Mouse (Mus musculus): ENCODE measurements around the gene Wbp2. TPM values are rescaled to one million over a fixed set of nuclear protein-coding genes. Genes with fewer than 3 reads are reported as not detected.

Gene Wbp2
- 339 TPM in 1 of 2 replicates, not detected in the other for polyA plus RNA-seq (2012; ENCODE audit: insufficient read depth, insufficient read length, low replicate concordance, missing spikeins)

GRCm38 (mm10) chr11:116086258-116087193 is at the start of gene Wbp2:
Gene Wbp2, minus strand, starts transcription at chr11:116086995.
- TF ChIP-seq CTCF (IDR thresholded peaks at IDR 0.05; ENCODE audit: insufficient read depth, low read depth, low read length) (no peak), POLR2A (IDR thresholded peaks at IDR 0.05; ENCODE audit: insufficient read depth, low read depth, low read length) (peak; percentile 78)
- peaks cover 8% of the 10 kb centered on the region for H3K4me1 ChIP-seq (ENCODE audit: control insufficient read depth, insufficient read depth, low read length)
- WGBS, result 2% methylated on average over 41 of the region's 43 CpGs
- H3K4me3 ChIP-seq (ENCODE audit: insufficient read depth, low read depth, low read length), result peak within 1 kb of the TSS; percentile 83
- H3K27ac ChIP-seq (ENCODE audit: insufficient read depth, low read depth, low read length), result peak within 1 kb of the TSS; percentile 87

GRCm38 (mm10) chr11:116134171-116134570 is 47.4 kb upstream of the Wbp2 start:
- Histone ChIP-seq H3K27ac (ENCODE audit: insufficient read depth, low read depth, low read length) (no peak overlapping the region), H3K4me1 (ENCODE audit: control insufficient read depth, insufficient read depth, low read length) (peaks cover 17% of the 10 kb centered on the region), H3K4me3 (ENCODE audit: insufficient read depth, low read depth, low read length) (no peak overlapping the region)
- TF ChIP-seq POLR2A (IDR thresholded peaks at IDR 0.05; ENCODE audit: insufficient read depth, low read depth, low read length) (no peak), CTCF (IDR thresholded peaks at IDR 0.05; ENCODE audit: insufficient read depth, low read depth, low read length) (no peak)
- WGBS, result 90% methylated on average over 10 of the region's 10 CpGs

GRCm38 (mm10) chr11:116133497-116133896 is 46.7 kb upstream of the Wbp2 start:
- TF ChIP-seq POLR2A (IDR thresholded peaks at IDR 0.05; ENCODE audit: insufficient read depth, low read depth, low read length), result no peak
- no peak for TF ChIP-seq CTCF (IDR thresholded peaks at IDR 0.05; ENCODE audit: insufficient read depth, low read depth, low read length)
- peaks cover 18% of the 10 kb centered on the region for H3K4me1 ChIP-seq (ENCODE audit: control insufficient read depth, insufficient read depth, low read length)
- WGBS, result 68% methylated on average over 5 of the region's 5 CpGs
- no peak overlapping the region for H3K27ac ChIP-seq (ENCODE audit: insufficient read depth, low read depth, low read length)
- H3K4me3 ChIP-seq (ENCODE audit: insufficient read depth, low read depth, low read length), result no peak overlapping the region

- Histone ChIP-seq H3K27ac (ENCODE audit: insufficient read depth, low read depth, low read length) (no peak overlapping the region), H3K4me1 (ENCODE audit: control insufficient read depth, insufficient read depth, low read length) (peaks cover 17% of the 10 kb centered on the region), H3K4me3 (ENCODE audit: insufficient read depth, low read depth, low read length) (no peak overlapping the region)
- 76% methylated on average over 16 of the region's 16 CpGs for WGBS
- no peak for TF ChIP-seq CTCF (IDR thresholded peaks at IDR 0.05; ENCODE audit: insufficient read depth, low read depth, low read length)
- TF ChIP-seq POLR2A (IDR thresholded peaks at IDR 0.05; ENCODE audit: insufficient read depth, low read depth, low read length), result no peak
These were observed 45.9 kb upstream of the Wbp2 start for GRCm38 (mm10) chr11:116132366-116133333.

- H3K4me1 ChIP-seq (ENCODE audit: control insufficient read depth, insufficient read depth, low read length), result peaks cover 16% of the 10 kb centered on the region
- TF ChIP-seq POLR2A (IDR thresholded peaks at IDR 0.05; ENCODE audit: insufficient read depth, low read depth, low read length), result no peak
- no peak for TF ChIP-seq CTCF (IDR thresholded peaks at IDR 0.05; ENCODE audit: insufficient read depth, low read depth, low read length)
- H3K27ac ChIP-seq (ENCODE audit: insufficient read depth, low read depth, low read length), result no peak overlapping the region; the same call in 1 of the 2 replicates
- H3K4me3 ChIP-seq (ENCODE audit: insufficient read depth, low read depth, low read length), result peak overlapping the region; percentile 70; the same call in 1 of the 2 replicates
- WGBS, result 80% methylated on average over 15 of the region's 15 CpGs
These were observed 44.8 kb upstream of the Wbp2 start for GRCm38 (mm10) chr11:116131349-116132170.

- WGBS, result 2% methylated on average over 69 of the region's 69 CpGs
- H3K4me1 ChIP-seq (ENCODE audit: control insufficient read depth, insufficient read depth, low read length), result peaks cover 16% of the 10 kb centered on the region
- TF ChIP-seq POLR2A (IDR thresholded peaks at IDR 0.05; ENCODE audit: insufficient read depth, low read depth, low read length), result 0 out of 2 replicates have a peak, but pooled peaks have one; percentile 17
- TF ChIP-seq CTCF (IDR thresholded peaks at IDR 0.05; ENCODE audit: insufficient read depth, low read depth, low read length), result peak; percentile 75
- peak within 1 kb of the TSS; percentile 93 for H3K27ac ChIP-seq (ENCODE audit: insufficient read depth, low read depth, low read length)
- H3K4me3 ChIP-seq (ENCODE audit: insufficient read depth, low read depth, low read length), result peak within 1 kb of the TSS; percentile 70
These were observed 43.9 kb upstream of the Wbp2 start, which contains the start of gene Trim65 for GRCm38 (mm10) chr11:116130488-116131205. Gene Trim65, minus strand, starts transcription at chr11:116131128.

GRCm38 (mm10) chr11:116129993-116130487 is 43.2 kb upstream of the Wbp2 start:
- WGBS, result 15% methylated on average over 8 of the region's 8 CpGs
- peak overlapping the region; percentile 70 for H3K4me3 ChIP-seq (ENCODE audit: insufficient read depth, low read depth, low read length)
- H3K27ac ChIP-seq (ENCODE audit: insufficient read depth, low read depth, low read length), result peak overlapping the region; percentile 29
- TF ChIP-seq POLR2A (IDR thresholded peaks at IDR 0.05; ENCODE audit: insufficient read depth, low read depth, low read length), result no peak; the same call in 1 of the 2 replicates
- no peak for TF ChIP-seq CTCF (IDR thresholded peaks at IDR 0.05; ENCODE audit: insufficient read depth, low read depth, low read length)
- peaks cover 16% of the 10 kb centered on the region for H3K4me1 ChIP-seq (ENCODE audit: control insufficient read depth, insufficient read depth, low read length)

All from olfactory bulb, adult 2 months (tissue).